Mouse (Mus musculus): ENCODE results near the gene Gm47289.

GRCm38 (mm10) chr9:119155416-119155815 is 3.5 kb upstream of the Gm47289 start:
- TF ChIP-seq CTCF (IDR thresholded peaks at IDR 0.05; ENCODE audit: low read depth) (no peak), EP300 (IDR thresholded peaks at IDR 0.05; ENCODE audit: low read depth) (no peak; the same call in 1 of the 2 replicates)
